Mouse (Mus musculus): ENCODE results near the gene Aqp3. TPM values are rescaled to one million over a fixed set of nuclear protein-coding genes. Genes with fewer than 3 reads are reported as not detected.

The Aqp3 gene
- total RNA-seq (2023; ENCODE audit: inconsistent age), result 0.96 to 2.1 TPM (median 1.0 TPM) in 3 of 4 replicates, not detected in the other

GRCm38 (mm10) chr4:41097871-41098576, at the start of gene Aqp3:
TSS of gene Aqp3 (minus strand) at chr4:41098183.

GRCm38 (mm10) chr4:41135711-41136453, 37.9 kb upstream of the Aqp3 start, which contains the start of gene Ube2r2:
TSS of gene Ube2r2 (plus strand) at chr4:41135743.

GRCm38 (mm10) chr4:41124180-41124951, 26.4 kb upstream of the Aqp3 start, which contains the start of gene Nol6:
TSS of gene Nol6 (minus strand) at chr4:41124455.

GRCm38 (mm10) chr4:41047524-41048271, 50.3 kb downstream of the Aqp3 start, which contains the start of gene Aqp7:
TSS of gene Aqp7 (minus strand) at chr4:41048139.

Other genes starting within 250 kb of the Aqp3 start
- gene B4galt1, start 244.2 kb downstream of the Aqp3 start, total RNA-seq (2023; ENCODE audit: inconsistent age), result 38.7 to 46.9 TPM (median 44.5 TPM) in 4 replicates
- not detected in 4 replicates for gene Spink4, start 178.1 kb downstream of the Aqp3 start, total RNA-seq (2023; ENCODE audit: inconsistent age)
- 67.1 to 76.2 TPM (median 69.8 TPM) in 4 replicates for gene Bag1, start 149.9 kb downstream of the Aqp3 start, total RNA-seq (2023; ENCODE audit: inconsistent age)
- gene Chmp5, start 149.8 kb downstream of the Aqp3 start, total RNA-seq (2023; ENCODE audit: inconsistent age), result 39.0 to 41.9 TPM (median 41.0 TPM) in 4 replicates
- gene Nfx1, start 127.3 kb downstream of the Aqp3 start, total RNA-seq (2023; ENCODE audit: inconsistent age), result 88.4 to 105 TPM (median 96.2 TPM) in 4 replicates
- not detected in 4 replicates for gene Aqp7, start 50.0 kb downstream of the Aqp3 start, total RNA-seq (2023; ENCODE audit: inconsistent age)
- gene Nol6, start 26.3 kb upstream of the Aqp3 start, total RNA-seq (2023; ENCODE audit: inconsistent age), result 56.9 to 65.9 TPM (median 59.5 TPM) in 4 replicates
- gene Ube2r2, start 37.6 kb upstream of the Aqp3 start, total RNA-seq (2023; ENCODE audit: inconsistent age), result 83.4 to 97.4 TPM (median 91.0 TPM) in 4 replicates
- gene Ubap2, start 177.0 kb upstream of the Aqp3 start, total RNA-seq (2023; ENCODE audit: inconsistent age), result 51.9 to 63.1 TPM (median 58.3 TPM) in 4 replicates
- 40.3 to 44.5 TPM (median 42.0 TPM) in 4 replicates for gene Dcaf12, start 216.7 kb upstream of the Aqp3 start, total RNA-seq (2023; ENCODE audit: inconsistent age)